Mouse (Mus musculus) heart, postnatal 25 days (tissue): ENCODE measurements at regions not wholly inside any gene's neighbourhood (a gene's known extent, or its start where the extent isn't known, plus 50 kb on each side); places are given as distances from the start of the nearest gene placed in this dataset.
A peak's percentile ranks its signal among the peaks of the same experiment; 100 is the strongest.

ENCODE experiments used
- DNase-seq: peaks from one replicate; pipeline ENCODE4 v3.0.0; 2022; ENCODE audit warnings: low spot score
- intact Hi-C: fragments of 180-260 bp; cut with DNase I; formaldehyde crosslinking; loops from one replicate; pipeline ENCODE4 v1.15.1; 2025

GRCm38 (mm10) chr13:6340157-6340556, 207.8 kb upstream of the Pitrm1 start:
- intact Hi-C loops: no loop called here
- DNase-seq: no peak

GRCm38 (mm10) chr13:6341102-6341737, 206.7 kb upstream of the Pitrm1 start:
- intact Hi-C loops: no loop called here
- DNase-seq: no peak

GRCm38 (mm10) chr13:6365169-6365568, 182.8 kb upstream of the Pitrm1 start:
- intact Hi-C loops: no loop called here
- DNase-seq: no peak

GRCm38 (mm10) chr13:6367661-6368060, 180.3 kb upstream of the Pitrm1 start:
- intact Hi-C loops: no loop called here
- no peak for DNase-seq

- intact Hi-C loops: no loop called here
- no peak for DNase-seq
Measured at GRCm38 (mm10) chr13:6374570-6375173, 173.3 kb upstream of the Pitrm1 start.

- DNase-seq: no peak
- intact Hi-C loops: no loop called here
Measured at GRCm38 (mm10) chr13:6377919-6378318, 170.0 kb upstream of the Pitrm1 start.

- no peak for DNase-seq
- intact Hi-C loops: no loop called here
Measured at GRCm38 (mm10) chr13:6395562-6396223, 152.3 kb upstream of the Pitrm1 start.

GRCm38 (mm10) chr13:6397648-6398047, 150.3 kb upstream of the Pitrm1 start:
- intact Hi-C loops: no loop called here
- DNase-seq: no peak

- DNase-seq: no peak
- intact Hi-C loops: no loop called here
Measured at GRCm38 (mm10) chr13:6431821-6432220, 116.1 kb upstream of the Pitrm1 start.

- no peak for DNase-seq
- intact Hi-C loops: no loop called here
Measured at GRCm38 (mm10) chr13:6446976-6447375, 101.0 kb upstream of the Pitrm1 start.

GRCm38 (mm10) chr13:6461363-6461762, 86.6 kb upstream of the Pitrm1 start:
- DNase-seq: no peak
- intact Hi-C loops: no loop called here

GRCm38 (mm10) chr13:6465911-6466419, 82.0 kb upstream of the Pitrm1 start:
- no peak for DNase-seq
- intact Hi-C loops: no loop called here

GRCm38 (mm10) chr13:6469446-6470227, 78.3 kb upstream of the Pitrm1 start:
- intact Hi-C loops: loop anchor here (2.0 to 10.0 kb wide), 5 partner anchors 755 to 1693 kb away; no protein-coding TSS in a partner anchor
- peak; percentile 10 for DNase-seq

GRCm38 (mm10) chr13:6470286-6471103, 77.5 kb upstream of the Pitrm1 start:
- intact Hi-C loops: loop anchor here (1.0 to 10.0 kb wide), 6 partner anchors 756 to 1804 kb away; no protein-coding TSS in a partner anchor
- DNase-seq: no peak

GRCm38 (mm10) chr13:6471643-6472042, 76.3 kb upstream of the Pitrm1 start:
- intact Hi-C loops: loop anchor here (1.0 to 10.0 kb wide), 7 partner anchors 609 to 1805 kb away; no protein-coding TSS in a partner anchor
- peak; percentile 16 for DNase-seq

GRCm38 (mm10) chr13:6473401-6474190, 74.4 kb upstream of the Pitrm1 start:
- DNase-seq: no peak

GRCm38 (mm10) chr13:6479667-6480066, 68.3 kb upstream of the Pitrm1 start:
- DNase-seq: no peak
- intact Hi-C loops: loop anchor here (10.0 kb wide), 3 partner anchors 765 to 1125 kb away; no protein-coding TSS in a partner anchor

More at GRCm38 (mm10) chr13:6473401-6474190, 74.4 kb upstream of the Pitrm1 start:
- intact Hi-C loops: loop anchor here (2.0 to 10.0 kb wide), 5 partner anchors 611 to 1531 kb away; no protein-coding TSS in a partner anchor

- DNase-seq: no peak
- intact Hi-C loops: no loop called here
Measured at GRCm38 (mm10) chr13:6484418-6484817, 63.5 kb upstream of the Pitrm1 start.
